Mouse (Mus musculus): ENCODE measurements around the gene Erc1. TPM values are rescaled to one million over a fixed set of nuclear protein-coding genes. Genes with fewer than 3 reads are reported as not detected.
A peak's percentile ranks its signal among the peaks of the same experiment; 100 is the strongest.
"Not testable (repeated sequence)": the region's sequence is repeated elsewhere in the genome, so short reads cannot be mapped to it uniquely, and the experiment has no call there.

Erc1 gene
- total RNA-seq, 2 experiments from 2014 or later, result 19.3 to 21.2 TPM

GRCm38 (mm10) chr6:119735937-119736336 lies 112.0 kb downstream of the Erc1 start:
- peak; percentile 20 for DNase-seq
- intact Hi-C loops (cut with DNase I; ENCODE audit: low total_unique reads), result no loop called here

DNA sequence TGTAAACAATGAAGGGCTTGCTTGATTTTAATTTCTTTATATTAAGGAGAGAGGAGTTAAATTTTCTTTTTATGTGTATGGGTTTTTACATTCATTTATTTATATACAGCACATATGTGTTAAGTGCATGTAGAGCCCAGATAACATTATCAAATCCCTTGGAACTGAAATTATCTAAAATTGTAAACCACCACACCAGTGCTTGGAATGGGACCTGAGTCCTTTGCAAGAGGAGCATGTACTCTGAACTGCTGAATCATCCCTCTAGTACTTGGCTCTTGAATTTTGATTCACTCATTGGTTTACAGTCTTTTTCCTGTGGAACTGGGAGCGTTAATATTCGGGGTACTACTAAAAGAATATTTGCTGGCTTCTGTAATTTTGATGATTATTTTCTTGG lies 116.8 kb downstream of the Erc1 start:
- intact Hi-C loops (cut with DNase I; ENCODE audit: low total_unique reads), result no loop called here
- no peak for DNase-seq

DNA sequence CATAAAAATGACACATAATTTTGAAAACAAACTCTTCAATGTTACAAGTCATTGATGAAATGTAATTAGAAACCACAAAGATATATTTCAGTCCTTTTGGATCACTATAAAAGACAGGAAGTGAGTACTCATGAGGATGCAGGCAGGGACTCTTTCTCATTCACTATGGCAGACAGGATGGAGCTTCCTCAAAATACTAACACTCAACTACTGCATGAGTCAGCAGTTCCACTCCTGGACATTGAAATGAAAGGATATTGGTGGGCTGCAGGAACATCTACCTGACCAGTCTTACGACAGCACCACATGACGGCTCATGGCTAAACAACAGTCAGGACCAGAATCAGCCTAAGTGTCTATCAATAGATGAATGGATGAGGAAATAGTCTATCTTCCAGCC lies 132.7 kb downstream of the Erc1 start:
- intact Hi-C loops (cut with DNase I; ENCODE audit: low total_unique reads), result no loop called here
- DNase-seq, result no peak

- DNase-seq, result no peak
- intact Hi-C loops (cut with DNase I; ENCODE audit: low total_unique reads), result no loop called here
Observed at GRCm38 (mm10) chr6:119713961-119714360, 134.0 kb downstream of the Erc1 start.

- intact Hi-C loops (cut with DNase I; ENCODE audit: low total_unique reads), result no loop called here
- no peak for DNase-seq
Observed at GRCm38 (mm10) chr6:119712486-119712885, 135.5 kb downstream of the Erc1 start.

GRCm38 (mm10) chr6:119711649-119712305 lies 136.2 kb downstream of the Erc1 start:
- intact Hi-C loops (cut with DNase I; ENCODE audit: low total_unique reads), result no loop called here
- DNase-seq, result no peak

GRCm38 (mm10) chr6:119709552-119709951 lies 138.4 kb downstream of the Erc1 start:
- intact Hi-C loops (cut with DNase I; ENCODE audit: low total_unique reads), result no loop called here
- DNase-seq, result no peak

GRCm38 (mm10) chr6:119707911-119708310 lies 140.1 kb downstream of the Erc1 start:
- intact Hi-C loops (cut with DNase I; ENCODE audit: low total_unique reads), result no loop called here
- no peak for DNase-seq

- DNase-seq, result no peak
- intact Hi-C loops (cut with DNase I; ENCODE audit: low total_unique reads), result no loop called here
Observed at GRCm38 (mm10) chr6:119704899-119705298, 143.1 kb downstream of the Erc1 start.

DNA sequence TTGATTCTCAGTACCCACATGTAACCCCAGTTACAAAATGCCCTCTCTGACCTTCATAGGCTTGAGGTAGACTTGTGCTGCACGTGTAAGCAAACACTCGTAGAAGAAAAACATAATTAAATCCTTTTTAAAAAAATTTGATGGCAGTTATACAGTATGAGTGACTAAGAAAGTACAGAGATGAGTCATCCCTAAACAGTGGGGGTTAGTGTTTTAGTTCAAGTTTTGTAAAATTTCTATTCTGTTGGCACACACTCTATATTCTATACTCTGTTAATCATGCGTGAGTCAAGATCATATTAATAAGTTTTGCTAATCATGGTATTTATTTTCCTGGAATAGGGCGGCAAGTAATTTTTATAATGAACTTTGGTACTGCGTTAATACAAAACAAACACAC lies 155.2 kb downstream of the Erc1 start:
- no peak for DNase-seq
- intact Hi-C loops (cut with DNase I; ENCODE audit: low total_unique reads), result no loop called here

DNA sequence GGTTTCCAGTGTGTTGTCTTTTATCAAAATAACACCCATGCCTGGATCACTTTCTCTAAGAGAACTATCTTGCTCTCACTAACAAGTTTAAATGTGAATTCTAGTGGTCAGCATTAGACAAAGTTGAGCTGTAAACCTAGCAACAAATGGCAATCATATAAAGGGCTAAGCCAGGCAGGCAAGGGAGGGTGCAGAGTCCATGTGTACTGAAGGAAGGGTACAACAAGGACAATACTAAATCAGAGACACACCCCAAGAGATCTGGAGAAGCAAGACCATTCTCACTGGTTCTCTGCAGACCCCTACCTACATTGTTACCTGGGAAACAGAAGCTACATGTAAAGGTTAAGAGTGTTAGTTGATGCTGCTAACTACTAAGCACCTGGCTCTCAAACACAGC lies 161.5 kb downstream of the Erc1 start:
- intact Hi-C loops (cut with DNase I; ENCODE audit: low total_unique reads), result loop anchor here (10.0 kb wide), 1 partner anchor 192 kb away; no protein-coding TSS in a partner anchor
- DNase-seq, result no peak

GRCm38 (mm10) chr6:119680746-119681145 lies 167.2 kb downstream of the Erc1 start:
- intact Hi-C loops (cut with DNase I; ENCODE audit: low total_unique reads), result loop anchor here (10.0 kb wide), 1 partner anchor 186 kb away; no protein-coding TSS in a partner anchor
- no peak for DNase-seq

DNA sequence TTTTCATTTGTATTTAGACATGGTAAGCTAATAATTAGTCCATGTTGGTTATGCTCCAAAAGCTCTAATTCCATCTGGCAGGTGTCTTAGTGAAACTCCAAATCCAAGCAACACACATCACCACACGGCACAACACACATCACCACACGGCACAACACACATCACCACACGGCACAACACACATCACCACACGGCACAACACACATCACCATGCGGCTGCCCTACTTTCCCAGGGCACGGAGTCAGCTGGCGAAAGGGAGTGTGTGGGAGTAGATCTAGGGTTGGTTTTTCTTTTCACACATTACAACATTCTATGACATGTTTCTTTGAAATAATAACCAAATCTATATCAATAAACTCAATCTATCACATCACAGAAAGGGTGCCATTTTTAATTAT lies 173.2 kb downstream of the Erc1 start:
- intact Hi-C loops (cut with DNase I; ENCODE audit: low total_unique reads), result no loop called here
- DNase-seq, result no peak

DNA sequence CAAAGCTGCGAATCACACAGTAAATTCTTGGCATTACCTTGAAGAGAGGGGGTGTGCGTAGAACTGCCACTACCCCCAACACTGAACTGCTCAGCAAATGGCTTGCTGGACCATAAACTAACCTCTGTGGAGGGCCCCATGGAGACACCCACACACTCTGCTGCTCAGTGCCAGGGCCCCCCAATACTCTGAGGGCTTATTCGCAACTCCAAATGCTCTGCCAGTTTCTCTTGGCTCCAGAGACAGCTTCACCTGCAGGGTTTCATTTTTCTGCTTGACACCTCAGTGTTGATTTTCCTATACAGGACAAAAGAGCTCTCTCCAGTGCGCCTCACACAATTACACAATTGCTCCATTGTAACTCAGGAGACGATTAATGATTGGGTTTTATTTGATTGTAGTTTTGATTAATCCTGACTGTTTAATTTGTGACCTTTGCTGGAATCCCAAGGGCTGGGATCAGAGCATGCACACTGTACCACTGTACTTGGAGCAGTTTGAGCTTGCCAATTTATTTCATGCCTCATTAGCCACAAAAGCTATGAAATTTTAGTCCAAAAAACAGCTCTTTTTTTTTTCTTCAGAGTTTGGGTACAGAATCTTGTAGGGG lies 173.7 kb downstream of the Erc1 start:
- DNase-seq, result no peak

GRCm38 (mm10) chr6:119669746-119670145 lies 178.2 kb downstream of the Erc1 start:
- intact Hi-C loops (cut with DNase I; ENCODE audit: low total_unique reads), result no loop called here
- DNase-seq, result no peak

More for the DNA sequence above, 173.7 kb downstream of the Erc1 start:
- intact Hi-C loops (cut with DNase I; ENCODE audit: low total_unique reads), result no loop called here

- no peak for DNase-seq
- intact Hi-C loops (cut with DNase I; ENCODE audit: low total_unique reads), result no loop called here
Observed at GRCm38 (mm10) chr6:119662936-119663335, 185.0 kb downstream of the Erc1 start.

DNA sequence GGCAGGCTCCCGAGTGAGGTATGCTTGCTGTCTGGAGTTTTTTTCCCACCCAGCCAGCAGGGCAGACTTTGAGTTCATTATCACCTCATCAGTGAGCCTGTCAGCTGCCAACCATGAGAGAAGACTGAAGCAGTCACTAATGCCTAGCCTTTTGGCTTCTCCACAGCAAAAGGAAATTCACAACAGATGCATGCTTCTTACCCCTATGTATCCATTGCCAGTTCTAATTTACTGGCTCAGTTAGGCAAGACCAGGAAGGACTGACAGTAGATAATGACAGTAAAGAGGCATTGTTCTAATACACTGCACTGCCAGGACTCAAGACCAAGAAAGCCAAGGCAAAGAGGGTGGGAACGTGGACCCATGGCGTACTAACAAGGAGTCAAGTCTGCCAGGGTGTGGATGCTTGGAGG lies 186.9 kb downstream of the Erc1 start:
- intact Hi-C loops (cut with DNase I; ENCODE audit: low total_unique reads), result no loop called here
- no peak for DNase-seq

DNA sequence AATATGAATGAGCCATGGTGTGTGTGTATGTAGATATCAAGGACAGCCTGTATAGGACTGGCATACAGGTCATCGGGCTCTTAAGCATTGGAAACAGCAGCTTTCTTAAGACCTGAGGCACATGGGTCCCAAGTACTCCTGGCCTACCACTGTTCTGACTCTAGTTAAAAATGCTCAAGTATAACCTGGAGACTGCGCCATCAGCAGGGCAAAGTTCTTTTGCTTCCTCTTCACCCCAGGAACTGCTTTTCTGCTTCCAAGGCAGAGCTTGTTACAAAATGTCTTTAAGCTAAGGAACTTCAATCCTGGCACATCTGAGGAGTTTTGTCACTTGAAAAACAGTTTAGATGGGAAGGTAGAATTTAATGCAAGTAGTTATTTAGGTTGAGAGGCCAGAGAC lies 189.5 kb downstream of the Erc1 start:
- intact Hi-C loops (cut with DNase I; ENCODE audit: low total_unique reads), result no loop called here
- DNase-seq, result no peak

DNA sequence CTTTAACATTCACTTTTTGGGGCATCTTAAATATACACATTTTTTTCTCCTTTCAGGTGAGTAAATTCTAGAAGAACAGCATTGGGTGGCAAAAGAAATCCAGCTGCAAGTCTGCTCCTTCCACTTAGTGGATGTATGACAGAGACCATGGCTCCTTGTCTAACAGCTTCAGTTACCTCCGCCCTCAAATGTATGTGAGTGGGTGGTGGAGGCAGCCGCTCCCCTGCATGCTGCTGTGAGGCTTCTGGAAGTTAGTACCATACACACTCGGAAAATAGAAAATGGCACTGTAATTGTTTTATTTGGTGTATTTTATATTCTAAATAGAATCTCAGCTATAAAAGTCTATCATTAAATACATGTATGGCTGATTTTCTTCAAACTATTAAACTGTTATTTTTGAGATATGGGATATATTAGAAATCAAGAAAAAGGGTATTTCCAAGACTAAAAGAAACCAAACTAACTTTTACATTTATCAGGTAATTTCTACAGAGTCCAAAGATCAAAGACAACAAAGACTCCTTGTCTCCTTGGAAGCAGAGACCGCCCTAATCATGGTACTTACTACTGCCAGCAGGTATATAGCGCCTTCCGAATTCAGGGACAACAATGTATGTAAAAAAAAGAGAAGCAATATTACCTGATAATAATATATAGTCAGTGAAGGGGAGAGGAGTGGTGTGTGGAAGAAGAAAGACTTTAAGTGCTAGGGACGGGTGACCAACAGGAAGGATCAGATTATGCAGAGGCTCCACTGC lies 190.4 kb downstream of the Erc1 start:
- intact Hi-C loops (cut with DNase I; ENCODE audit: low total_unique reads), result no loop called here
- no peak for DNase-seq

- intact Hi-C loops (cut with DNase I; ENCODE audit: low total_unique reads), result not testable (repeated sequence)
- DNase-seq, result peak; percentile 19
Observed at GRCm38 (mm10) chr6:119654777-119655176, 193.2 kb downstream of the Erc1 start.
